Mouse (Mus musculus) frontal cortex, postnatal 36 days (tissue): Measurements from ENCODE around the gene Vmn2r97.
"Not testable (repeated sequence)": the region's sequence is repeated elsewhere in the genome, so short reads cannot be mapped to it uniquely, and the experiment has no call there.

ENCODE experiments used
- DNase-seq, 2 experiments: peaks; one replicate each; pipeline ENCODE4 v3.0.0; 2022; ENCODE audit warnings: low spot score in 2 of 2

Gene Vmn2r97

GRCm38 (mm10) chr17:18914000-18914399, at the start of gene Vmn2r97:
Gene Vmn2r97 (plus strand): TSS chr17:18914300.
- DNase-seq, result not testable (repeated sequence)

- DNase-seq, result not testable (repeated sequence)
These were observed 31.7 kb upstream of the Vmn2r97 start for GRCm38 (mm10) chr17:18882436-18882835.

- DNase-seq, result no peak
These were observed 24.3 kb upstream of the Vmn2r97 start for GRCm38 (mm10) chr17:18889745-18890329.

- not testable (repeated sequence) for DNase-seq
These were observed 43.7 kb downstream of the Vmn2r97 start for GRCm38 (mm10) chr17:18957800-18958199.

GRCm38 (mm10) chr17:18968371-18969275, 54.5 kb downstream of the Vmn2r97 start:
- DNase-seq, result no peak
